Mouse (Mus musculus) brown adipose tissue, adult 24 weeks (tissue): ENCODE results near the gene Capzb. TPM values are rescaled to one million over a fixed set of nuclear protein-coding genes. Genes with fewer than 3 reads are reported as not detected.

Source experiments
- H3K27ac ChIP-seq: fragments of 200-500 bp; replicated peaks from 2 replicates; pipeline ENCODE4 v1.5.1; 2012; ENCODE audit warnings: low read depth, mild to moderate bottlenecking, low read length
- H3K4me1 ChIP-seq: fragments of 200-500 bp; 2 replicates; pipeline ENCODE4 v1.6.1; 2012; ENCODE audit warnings: low read length, mixed read lengths; ENCODE audit not compliant: control insufficient read depth, insufficient read depth, insufficient read length
- H3K4me3 ChIP-seq: fragments of 200-500 bp; 2 replicates; pipeline ENCODE4 v1.5.1; 2012; ENCODE audit warnings: low read depth, mild to moderate bottlenecking, low read length, moderate library complexity; ENCODE audit not compliant: insufficient read depth
- polyA plus RNA-seq: library from polyadenylated mRNA; stranded (reverse); fragments of >200 nt; gene quantifications from 2 replicates; pipeline ENCODE4 v1.2.4, GENCODE M21; 2012; ENCODE audit not compliant: missing spikeins, insufficient read depth, insufficient read length

The Capzb gene
- polyA plus RNA-seq, 1 experiment, result 166 TPM

GRCm38 (mm10) chr4:139272951-139273680 lies 80.4 kb downstream of the Capzb start:
- Histone ChIP-seq H3K27ac (no peak overlapping the region), H3K4me3 (no peak overlapping the region), H3K4me1 (no peaks in the 10 kb centered on the region)

- Histone ChIP-seq H3K4me3 (no peak overlapping the region), H3K4me1 (no peaks in the 10 kb centered on the region), H3K27ac (no peak overlapping the region)
Observed at GRCm38 (mm10) chr4:139274573-139274972, 81.9 kb downstream of the Capzb start.

- Histone ChIP-seq H3K4me1 (no peaks in the 10 kb centered on the region), H3K4me3 (no peak overlapping the region), H3K27ac (no peak overlapping the region)
Observed at GRCm38 (mm10) chr4:139276411-139276810, 83.7 kb downstream of the Capzb start.

- H3K27ac ChIP-seq, result no peak overlapping the region
- H3K4me1 ChIP-seq, result peaks cover 5% of the 10 kb centered on the region
- H3K4me3 ChIP-seq, result no peak overlapping the region
Observed at GRCm38 (mm10) chr4:139280530-139280929, 87.8 kb downstream of the Capzb start.

GRCm38 (mm10) chr4:139281791-139282345 lies 89.2 kb downstream of the Capzb start:
- no peak overlapping the region for H3K4me3 ChIP-seq
- H3K27ac ChIP-seq, result no peak overlapping the region
- H3K4me1 ChIP-seq, result peaks cover 5% of the 10 kb centered on the region

- Histone ChIP-seq H3K27ac (0 out of 2 replicates have a peak overlapping the region, but pooled peaks have one; percentile 33), H3K4me1 (peaks cover 5% of the 10 kb centered on the region), H3K4me3 (no peak overlapping the region)
Observed at GRCm38 (mm10) chr4:139282955-139283417, 90.3 kb downstream of the Capzb start.

- H3K27ac ChIP-seq, result no peak overlapping the region
- no peak overlapping the region for H3K4me3 ChIP-seq
- peaks cover 5% of the 10 kb centered on the region for H3K4me1 ChIP-seq
Observed at GRCm38 (mm10) chr4:139284877-139285276, 92.2 kb downstream of the Capzb start.

- no peak overlapping the region for H3K27ac ChIP-seq
Observed at GRCm38 (mm10) chr4:139286234-139286633, 93.5 kb downstream of the Capzb start.

GRCm38 (mm10) chr4:139287122-139287863 lies 94.6 kb downstream of the Capzb start:
- Histone ChIP-seq H3K27ac (no peak overlapping the region; the same call in 1 of the 2 replicates), H3K4me1 (peaks cover 5% of the 10 kb centered on the region), H3K4me3 (no peak overlapping the region)

More at GRCm38 (mm10) chr4:139286234-139286633, 93.5 kb downstream of the Capzb start:
- no peak overlapping the region for H3K4me3 ChIP-seq
- peaks cover 5% of the 10 kb centered on the region for H3K4me1 ChIP-seq

- Histone ChIP-seq H3K4me3 (no peak overlapping the region), H3K27ac (no peak overlapping the region), H3K4me1 (no peaks in the 10 kb centered on the region)
Observed at GRCm38 (mm10) chr4:139289017-139289416, 96.3 kb downstream of the Capzb start.

GRCm38 (mm10) chr4:139291099-139291498 lies 98.4 kb downstream of the Capzb start:
- Histone ChIP-seq H3K4me3 (no peak overlapping the region), H3K4me1 (no peaks in the 10 kb centered on the region), H3K27ac (no peak overlapping the region)

- Histone ChIP-seq H3K27ac (no peak overlapping the region), H3K4me3 (no peak overlapping the region), H3K4me1 (no peaks in the 10 kb centered on the region)
Observed at GRCm38 (mm10) chr4:139292038-139292437, 99.3 kb downstream of the Capzb start.

- Histone ChIP-seq H3K27ac (no peak overlapping the region), H3K4me3 (no peak overlapping the region), H3K4me1 (peaks cover 11% of the 10 kb centered on the region)
Observed at GRCm38 (mm10) chr4:139297566-139297965, 104.9 kb downstream of the Capzb start.

- H3K4me3 ChIP-seq, result no peak overlapping the region
- H3K27ac ChIP-seq, result no peak overlapping the region
- H3K4me1 ChIP-seq, result peaks cover 11% of the 10 kb centered on the region
Observed at GRCm38 (mm10) chr4:139298671-139299366, 106.1 kb downstream of the Capzb start.

- Histone ChIP-seq H3K27ac (no peak overlapping the region), H3K4me1 (peaks cover 11% of the 10 kb centered on the region), H3K4me3 (no peak overlapping the region)
Observed at GRCm38 (mm10) chr4:139301780-139302179, 109.1 kb downstream of the Capzb start.
